Mouse (Mus musculus) forebrain, embryonic 12.5 days (tissue): ENCODE measurements around the gene Fut2. TPM values are rescaled to one million over a fixed set of nuclear protein-coding genes. Genes with fewer than 3 reads are reported as not detected.

Experiments used
- ATAC-seq: fragments of 200-750 bp; cut with Nextera tagmentation; 2 replicates; pipeline ENCODE4 v1.8.0; 2017; ENCODE audit warnings: moderate TSS enrichment; ENCODE audit not compliant: low FRiP score
- H3K27ac ChIP-seq: fragments of 300-500 bp; sonication (generic); 2 replicates; pipeline ENCODE4 v1.5.1; 2016; ENCODE audit warnings: mild to moderate bottlenecking
- H3K27me3 ChIP-seq: fragments of 300-500 bp; sonication (generic); 2 replicates; pipeline ENCODE4 v1.6.1; 2016; ENCODE audit warnings: mild to moderate bottlenecking
- H3K36me3 ChIP-seq: fragments of 300-500 bp; sonication (generic); replicated peaks from 2 replicates; pipeline ENCODE4 v1.6.1; 2016; ENCODE audit warnings: mild to moderate bottlenecking
- H3K4me1 ChIP-seq: fragments of 300-500 bp; sonication (generic); 2 replicates; pipeline ENCODE4 v1.6.1; 2016
- H3K4me2 ChIP-seq: fragments of 300-500 bp; sonication (generic); 2 replicates; pipeline ENCODE4 v1.6.1; 2016; ENCODE audit warnings: mild to moderate bottlenecking, moderate library complexity
- H3K4me3 ChIP-seq: fragments of 300-500 bp; sonication (generic); replicated peaks from 2 replicates; pipeline ENCODE4 v1.5.1; 2016; ENCODE audit warnings: mild to moderate bottlenecking
- H3K9ac ChIP-seq: fragments of 300-500 bp; sonication (generic); 2 replicates; pipeline ENCODE4 v1.6.1; 2016; ENCODE audit warnings: mild to moderate bottlenecking
- H3K9me3 ChIP-seq: fragments of 300-500 bp; sonication (generic); 2 replicates; pipeline ENCODE4 v1.6.1; 2016
- WGBS: fragments of 180-500 bp; shearing (Covaris S2); methylation state at CpG from one replicate; pipeline ENCODE4 v1.1.7; 2016; 5-methylcytosine and 5-hydroxymethylcytosine counted together
- polyA plus RNA-seq: library from polyadenylated mRNA; unstranded; fragments of >200 nt; fragmentation: Nextera tagmentation; extraction: Ambion mirVana; gene quantifications from 2 replicates; pipeline ENCODE4 v1.2.1, GENCODE M21; 2016

Gene Fut2
- polyA plus RNA-seq, 1 experiment from 2014 or later, result 0.11 TPM

GRCm38 (mm10) chr7:45708221-45708761 lies 42.1 kb upstream of the Fut2 start:
- peaks cover 62% of the 10 kb centered on the region for H3K4me1 ChIP-seq
- H3K9me3 ChIP-seq, result no peaks in the 10 kb centered on the region
- peak overlapping the region; percentile 99; the same call in 1 of the 2 replicates for H3K4me2 ChIP-seq
- H3K4me3 ChIP-seq, result no peak overlapping the region
- H3K27me3 ChIP-seq, result no peaks in the 10 kb centered on the region
- ATAC-seq, result no peak
- peak overlapping the region; percentile 67 for H3K27ac ChIP-seq
- peaks cover 38% of the 10 kb centered on the region for H3K36me3 ChIP-seq
- WGBS, result 68% methylated on average over 13 of the region's 13 CpGs
- H3K9ac ChIP-seq, result no peak overlapping the region

- peak; percentile 5; the same call in 1 of the 2 replicates for ATAC-seq
- peak overlapping the region; percentile 78 for H3K27ac ChIP-seq
These were observed 41.3 kb upstream of the Fut2 start for GRCm38 (mm10) chr7:45707375-45707967.

GRCm38 (mm10) chr7:45706721-45707241 lies 40.6 kb upstream of the Fut2 start:
- peak overlapping the region; percentile 78 for H3K27ac ChIP-seq
- peaks cover 23% of the 10 kb centered on the region for H3K36me3 ChIP-seq
- peak overlapping the region; percentile 99 for H3K4me2 ChIP-seq
- H3K9me3 ChIP-seq, result no peaks in the 10 kb centered on the region
- 0 out of 2 replicates have a peak, but pooled peaks have one; percentile 1 for ATAC-seq
- peak overlapping the region; percentile 79 for H3K9ac ChIP-seq
- H3K4me1 ChIP-seq, result peaks cover 70% of the 10 kb centered on the region
- no peaks in the 10 kb centered on the region for H3K27me3 ChIP-seq
- under 1% methylated on average over 45 of the region's 45 CpGs for WGBS
- peak overlapping the region; percentile 61 for H3K4me3 ChIP-seq

More at GRCm38 (mm10) chr7:45707375-45707967, 41.3 kb upstream of the Fut2 start:
- H3K9me3 ChIP-seq, result no peaks in the 10 kb centered on the region
- peak overlapping the region; percentile 61 for H3K4me3 ChIP-seq
- under 1% methylated on average over 27 of the region's 27 CpGs for WGBS
- H3K27me3 ChIP-seq, result no peaks in the 10 kb centered on the region
- peak overlapping the region; percentile 79; the same call in 1 of the 2 replicates for H3K9ac ChIP-seq
- peaks cover 30% of the 10 kb centered on the region for H3K36me3 ChIP-seq
- H3K4me1 ChIP-seq, result peaks cover 70% of the 10 kb centered on the region
- H3K4me2 ChIP-seq, result peak overlapping the region; percentile 99

GRCm38 (mm10) chr7:45705873-45706281 lies 39.7 kb upstream of the Fut2 start:
- peak overlapping the region; percentile 99 for H3K4me2 ChIP-seq
- H3K27ac ChIP-seq, result peak overlapping the region; percentile 51; the same call in 1 of the 2 replicates
- H3K4me3 ChIP-seq, result peak overlapping the region; percentile 61
- H3K27me3 ChIP-seq, result peaks cover 8% of the 10 kb centered on the region; the same call in 1 of the 2 replicates
- peaks cover 14% of the 10 kb centered on the region for H3K36me3 ChIP-seq
- WGBS, result 1% methylated on average over 7 of the region's 7 CpGs
- no peak for ATAC-seq
- H3K9me3 ChIP-seq, result no peaks in the 10 kb centered on the region
- peak overlapping the region; percentile 79 for H3K9ac ChIP-seq
- H3K4me1 ChIP-seq, result peaks cover 78% of the 10 kb centered on the region

GRCm38 (mm10) chr7:45705443-45705864 lies 39.3 kb upstream of the Fut2 start:
- WGBS, result 0% methylated on average over 21 of the region's 21 CpGs
- ATAC-seq, result no peak
- Histone ChIP-seq H3K27me3 (peaks cover 10% of the 10 kb centered on the region), H3K9me3 (no peaks in the 10 kb centered on the region), H3K9ac (peak overlapping the region; percentile 79), H3K27ac (peak overlapping the region; percentile 51), H3K4me1 (peaks cover 80% of the 10 kb centered on the region), H3K4me3 (peak overlapping the region; percentile 61), H3K4me2 (peak overlapping the region; percentile 99), H3K36me3 (peaks cover 10% of the 10 kb centered on the region)

GRCm38 (mm10) chr7:45704730-45705442 lies 38.7 kb upstream of the Fut2 start, which contains the start of gene Dbp:
Dbp (plus strand) TSS chr7:45705088.
- peak; percentile 86 for ATAC-seq
- Histone ChIP-seq H3K9me3 (no peaks in the 10 kb centered on the region), H3K4me3 (peak within 1 kb of the TSS; percentile 61), H3K36me3 (0 out of 2 replicates have a peak, but pooled peaks cover 4% of the 10 kb centered on the region), H3K4me2 (peak within 1 kb of the TSS; percentile 99), H3K9ac (peak within 1 kb of the TSS; percentile 79), H3K27me3 (peaks cover 15% of the 10 kb centered on the region), H3K27ac (peak within 1 kb of the TSS; percentile 87), H3K4me1 (peaks cover 83% of the 10 kb centered on the region)
- 1% methylated on average over 36 of the region's 36 CpGs for WGBS

- under 1% methylated on average over 13 of the region's 13 CpGs for WGBS
- Histone ChIP-seq H3K4me3 (peak overlapping the region; percentile 43), H3K9me3 (no peaks in the 10 kb centered on the region), H3K36me3 (no peaks in the 10 kb centered on the region), H3K27ac (peak overlapping the region; percentile 87), H3K9ac (peak overlapping the region; percentile 56), H3K4me1 (peaks cover 83% of the 10 kb centered on the region), H3K27me3 (peaks cover 23% of the 10 kb centered on the region), H3K4me2 (peak overlapping the region; percentile 99)
- ATAC-seq, result peak; percentile 40
These were observed 37.9 kb upstream of the Fut2 start for GRCm38 (mm10) chr7:45704046-45704559.

- Histone ChIP-seq H3K36me3 (no peaks in the 10 kb centered on the region), H3K4me3 (peak overlapping the region; percentile 43), H3K27me3 (peaks cover 28% of the 10 kb centered on the region), H3K9me3 (no peaks in the 10 kb centered on the region), H3K9ac (peak overlapping the region; percentile 56), H3K4me2 (peak overlapping the region; percentile 99), H3K27ac (peak overlapping the region; percentile 87), H3K4me1 (peaks cover 78% of the 10 kb centered on the region)
- ATAC-seq, result no peak
- 34% methylated on average over 12 of the region's 12 CpGs for WGBS
These were observed 37.4 kb upstream of the Fut2 start for GRCm38 (mm10) chr7:45703521-45704033.

- peaks cover 72% of the 10 kb centered on the region for H3K4me1 ChIP-seq
- H3K4me2 ChIP-seq, result peak overlapping the region; percentile 99; the same call in 1 of the 2 replicates
- peaks cover 35% of the 10 kb centered on the region for H3K27me3 ChIP-seq
- H3K36me3 ChIP-seq, result no peaks in the 10 kb centered on the region
- H3K27ac ChIP-seq, result peak overlapping the region; percentile 87; the same call in 1 of the 2 replicates
- 86% methylated on average over 17 of the region's 17 CpGs for WGBS
- peak overlapping the region; percentile 43; the same call in 1 of the 2 replicates for H3K4me3 ChIP-seq
- ATAC-seq, result no peak
- H3K9ac ChIP-seq, result no peak overlapping the region; the same call in 1 of the 2 replicates
- no peaks in the 10 kb centered on the region for H3K9me3 ChIP-seq
These were observed 36.8 kb upstream of the Fut2 start for GRCm38 (mm10) chr7:45702809-45703520.

- no peak overlapping the region for H3K27ac ChIP-seq
- H3K36me3 ChIP-seq, result no peaks in the 10 kb centered on the region
- H3K9me3 ChIP-seq, result no peaks in the 10 kb centered on the region
- H3K9ac ChIP-seq, result no peak overlapping the region
- H3K27me3 ChIP-seq, result peaks cover 37% of the 10 kb centered on the region
- WGBS, result 96% methylated on average over 11 of the region's 11 CpGs
- H3K4me3 ChIP-seq, result no peak overlapping the region
- no peak for ATAC-seq
- H3K4me2 ChIP-seq, result no peak overlapping the region
- H3K4me1 ChIP-seq, result peaks cover 65% of the 10 kb centered on the region
These were observed 36.1 kb upstream of the Fut2 start for GRCm38 (mm10) chr7:45702316-45702715.

- H3K9ac ChIP-seq, result no peak overlapping the region
- ATAC-seq, result no peak
- H3K27ac ChIP-seq, result no peak overlapping the region
- peak overlapping the region; percentile 73; the same call in 1 of the 2 replicates for H3K4me2 ChIP-seq
- peaks cover 58% of the 10 kb centered on the region for H3K4me1 ChIP-seq
- H3K27me3 ChIP-seq, result peaks cover 37% of the 10 kb centered on the region
- no peaks in the 10 kb centered on the region for H3K36me3 ChIP-seq
- H3K9me3 ChIP-seq, result no peaks in the 10 kb centered on the region
- 86% methylated on average over 11 of the region's 11 CpGs for WGBS
- H3K4me3 ChIP-seq, result no peak overlapping the region
These were observed 35.4 kb upstream of the Fut2 start for GRCm38 (mm10) chr7:45701607-45702006.
